Mouse (Mus musculus): ENCODE data around the gene Serpinb2.

Gene Serpinb2

GRCm38 (mm10) chr1:107511252-107511651, at the start of gene Serpinb2:
Gene Serpinb2 (plus strand): TSS chr1:107511423.
- no peak for DNase-seq (ENCODE audit: low spot score)

DNA sequence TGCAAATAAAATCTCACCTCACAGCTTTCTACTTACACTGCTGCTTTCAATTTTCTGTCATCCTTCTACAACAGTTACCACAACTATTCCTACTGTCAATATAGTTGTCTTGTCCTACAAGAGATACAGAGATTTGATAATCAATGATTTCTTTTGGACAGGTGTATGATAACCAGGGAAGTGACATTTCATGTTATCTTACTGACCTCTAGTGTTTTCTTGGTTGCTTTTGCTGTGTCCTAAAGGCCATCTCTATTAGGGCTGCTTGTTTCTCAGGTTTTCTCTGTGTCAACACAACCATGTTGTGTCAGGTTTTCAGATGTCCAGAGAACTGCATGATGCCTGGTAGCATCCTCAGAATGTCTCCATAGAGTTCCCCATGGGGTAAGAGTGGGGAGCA, 31.3 kb upstream of the Serpinb2 start:
- no peak for DNase-seq (ENCODE audit: low spot score)

GRCm38 (mm10) chr1:107481452-107481851, 29.8 kb upstream of the Serpinb2 start:
- peak; percentile 80 for DNase-seq (ENCODE audit: low spot score)

DNA sequence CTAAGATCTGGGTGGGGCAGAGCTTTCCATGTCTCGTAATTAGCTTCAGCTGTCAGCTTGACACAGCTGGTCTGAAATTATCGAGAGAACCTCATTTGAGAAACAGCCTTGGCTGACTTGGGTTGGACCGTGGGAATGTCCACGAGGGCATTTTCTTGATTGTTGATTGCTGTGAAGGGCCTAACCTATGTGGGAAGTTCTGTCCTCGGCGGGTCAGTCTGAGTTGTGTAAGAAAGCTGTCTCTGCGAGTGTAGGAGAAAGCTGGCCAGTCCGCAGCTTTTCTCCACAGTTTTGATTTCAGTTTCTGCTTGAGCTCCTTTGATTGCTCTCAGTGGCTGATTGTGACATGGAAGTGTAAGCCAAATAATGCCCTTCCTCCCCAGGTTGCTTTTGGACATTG, 21.6 kb upstream of the Serpinb2 start:
- DNase-seq (ENCODE audit: low spot score) = peak; percentile 7

DNA sequence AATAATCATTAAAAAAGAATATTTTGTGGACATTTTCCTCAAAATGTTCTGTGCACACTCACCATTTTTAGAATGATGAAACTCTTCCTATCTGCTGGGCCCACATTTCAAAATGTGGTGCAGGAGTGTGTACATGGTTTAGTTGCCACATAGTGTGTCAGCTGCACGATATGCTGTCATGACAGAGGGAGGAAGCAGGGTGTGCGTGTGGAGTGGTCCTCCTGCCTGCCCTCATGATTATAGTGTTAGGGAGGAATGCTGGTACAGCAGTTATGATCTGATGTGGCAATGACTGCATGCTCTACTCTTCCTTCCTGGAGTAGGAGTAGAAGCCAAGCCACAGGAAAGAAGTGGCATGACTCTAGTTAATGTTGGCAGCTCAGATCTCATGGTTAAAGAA, 14.4 kb upstream of the Serpinb2 start:
- DNase-seq (ENCODE audit: low spot score) = no peak

GRCm38 (mm10) chr1:107502025-107502424, 9.2 kb upstream of the Serpinb2 start:
- no peak for DNase-seq (ENCODE audit: low spot score)

DNA sequence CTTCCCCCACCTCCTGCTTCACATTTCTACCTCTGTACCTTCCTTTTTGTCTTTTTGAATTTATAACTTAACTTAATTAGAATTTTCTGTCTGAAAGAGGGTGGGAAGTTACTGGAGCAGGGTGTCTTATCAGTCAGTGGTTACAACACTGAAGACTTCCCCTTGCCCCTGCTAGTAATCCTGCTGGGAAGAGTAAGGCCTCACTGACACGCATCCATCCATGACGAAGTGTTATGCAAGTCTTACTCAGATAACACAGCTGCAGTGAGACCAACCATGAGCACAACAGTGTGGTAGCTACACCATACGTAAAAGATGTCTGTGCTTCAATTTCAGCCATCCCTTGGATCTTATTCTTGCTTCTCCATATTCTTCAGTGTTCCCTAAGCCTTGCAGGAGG, 7.9 kb upstream of the Serpinb2 start:
- no peak for DNase-seq (ENCODE audit: low spot score)

DNA sequence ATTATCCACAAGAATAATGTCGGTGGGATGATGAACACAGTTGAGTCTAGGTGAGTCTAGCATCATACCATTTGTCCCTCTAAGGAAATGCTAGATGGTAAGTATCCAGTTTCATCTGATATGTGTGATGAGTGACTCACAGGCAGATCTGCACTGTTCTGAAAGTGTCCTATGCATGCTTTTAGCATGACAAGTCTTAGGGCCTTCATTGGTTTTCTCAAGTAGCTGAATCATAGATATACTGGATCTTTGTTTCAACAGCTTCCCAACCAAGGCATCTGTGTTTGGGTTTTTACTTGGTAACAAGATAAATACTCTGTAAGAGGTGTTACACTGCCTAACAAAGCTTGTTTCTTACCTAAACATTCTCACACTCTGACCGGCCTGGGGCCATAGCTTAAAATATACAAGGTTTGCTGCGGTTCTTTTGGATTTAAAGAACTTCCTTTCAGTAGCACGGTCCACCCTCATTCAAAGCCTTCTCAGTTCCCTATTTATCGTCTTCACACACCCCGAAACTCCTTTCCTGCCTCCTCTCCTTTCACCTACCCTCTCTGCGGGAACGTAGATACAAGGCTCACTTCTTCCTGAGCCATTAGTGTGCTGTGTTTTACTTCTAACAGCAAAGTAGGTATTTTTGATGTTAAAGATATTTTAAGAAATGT, 5.2 kb upstream of the Serpinb2 start:
- DNase-seq (ENCODE audit: low spot score) = no peak

GRCm38 (mm10) chr1:107512194-107513138, 1.2 kb downstream of the Serpinb2 start:
- DNase-seq (ENCODE audit: low spot score) = no peak

DNA sequence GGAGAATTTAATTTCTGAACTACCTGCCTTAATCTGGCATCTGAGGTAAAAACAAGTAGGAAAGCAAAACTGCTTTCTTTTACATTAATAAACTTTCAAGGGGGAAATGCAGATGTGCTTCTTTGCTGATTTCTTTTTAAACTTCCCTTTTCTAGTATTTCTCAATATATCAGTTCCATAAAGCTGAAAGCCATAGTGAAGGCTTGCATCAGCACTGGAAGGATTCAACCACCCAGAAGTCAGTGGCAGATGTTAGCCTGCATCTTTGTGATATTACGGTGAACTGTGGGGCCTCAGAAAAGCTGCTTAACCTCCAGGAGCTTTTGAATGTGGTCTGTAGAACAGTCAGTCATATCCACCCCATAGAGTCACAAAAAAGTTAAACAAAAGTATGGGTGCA, 2.3 kb downstream of the Serpinb2 start:
- DNase-seq (ENCODE audit: low spot score) = no peak

DNA sequence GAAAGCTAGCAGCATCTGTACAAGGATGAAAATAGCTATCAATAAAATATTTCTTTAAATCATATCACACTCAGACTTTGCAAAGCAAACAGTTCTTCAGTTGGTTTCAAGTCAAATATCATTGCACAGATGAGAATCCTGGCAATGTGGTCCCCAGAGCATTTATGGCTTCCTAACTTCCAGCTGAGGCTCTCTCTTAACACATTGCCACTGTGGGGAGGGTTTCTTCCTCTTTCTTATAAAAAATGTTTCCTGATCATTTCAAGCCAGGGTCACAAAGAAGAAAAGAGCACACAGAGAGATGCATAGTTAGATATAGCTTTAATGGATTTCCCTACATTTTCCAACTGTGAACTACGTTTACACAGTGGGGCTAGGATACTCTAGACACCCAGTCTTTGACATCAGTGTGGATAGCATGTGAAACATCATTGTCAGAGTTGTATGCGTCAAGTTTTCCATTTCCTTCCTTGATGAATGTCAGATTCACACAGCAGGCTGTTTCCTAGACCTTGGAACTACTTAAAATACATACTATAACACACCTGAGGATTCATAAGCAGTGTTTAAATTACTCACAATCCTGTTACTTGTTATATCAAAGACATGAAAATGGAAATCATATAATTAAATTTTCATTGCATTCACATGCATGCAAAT, 4.7 kb downstream of the Serpinb2 start:
- DNase-seq (ENCODE audit: low spot score) = no peak

GRCm38 (mm10) chr1:107525592-107525991, 14.4 kb downstream of the Serpinb2 start:
- DNase-seq (ENCODE audit: low spot score) = no peak

DNA sequence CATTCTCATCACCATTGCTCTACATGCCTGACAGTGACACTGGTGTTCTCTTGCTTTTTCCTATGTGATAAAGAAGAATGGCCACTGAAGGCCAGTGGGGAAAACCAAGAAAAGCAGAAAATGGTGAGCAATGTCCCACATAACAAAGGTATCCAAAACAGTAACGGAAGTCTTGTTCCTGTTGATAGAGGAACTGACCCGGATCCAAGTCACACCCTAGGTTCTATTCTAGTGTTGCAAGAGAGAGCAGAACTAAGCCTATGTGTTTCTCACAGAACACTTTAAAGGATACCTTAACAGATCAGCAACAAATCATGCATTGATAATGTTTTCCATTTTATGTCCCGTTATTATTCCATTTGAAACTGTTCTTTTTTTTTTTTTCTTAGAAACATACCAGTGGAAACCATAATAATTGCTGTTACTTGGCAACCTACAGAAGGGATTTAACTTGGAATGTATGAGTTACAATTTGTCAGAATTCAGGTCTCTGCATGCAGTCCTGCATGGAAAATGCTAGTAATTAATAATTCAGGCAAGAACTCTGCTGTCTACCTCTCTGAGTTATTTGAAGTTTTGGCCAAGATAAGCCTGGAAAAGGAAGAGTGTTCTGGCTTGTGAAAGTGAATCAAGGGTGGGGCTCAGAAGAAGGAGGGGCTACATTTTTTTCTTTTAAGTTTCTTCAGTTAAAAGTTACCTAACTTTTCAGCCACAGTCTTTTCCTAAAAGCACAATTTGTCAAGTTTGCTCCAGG, 17.3 kb downstream of the Serpinb2 start:
- no peak for DNase-seq (ENCODE audit: low spot score)

DNA sequence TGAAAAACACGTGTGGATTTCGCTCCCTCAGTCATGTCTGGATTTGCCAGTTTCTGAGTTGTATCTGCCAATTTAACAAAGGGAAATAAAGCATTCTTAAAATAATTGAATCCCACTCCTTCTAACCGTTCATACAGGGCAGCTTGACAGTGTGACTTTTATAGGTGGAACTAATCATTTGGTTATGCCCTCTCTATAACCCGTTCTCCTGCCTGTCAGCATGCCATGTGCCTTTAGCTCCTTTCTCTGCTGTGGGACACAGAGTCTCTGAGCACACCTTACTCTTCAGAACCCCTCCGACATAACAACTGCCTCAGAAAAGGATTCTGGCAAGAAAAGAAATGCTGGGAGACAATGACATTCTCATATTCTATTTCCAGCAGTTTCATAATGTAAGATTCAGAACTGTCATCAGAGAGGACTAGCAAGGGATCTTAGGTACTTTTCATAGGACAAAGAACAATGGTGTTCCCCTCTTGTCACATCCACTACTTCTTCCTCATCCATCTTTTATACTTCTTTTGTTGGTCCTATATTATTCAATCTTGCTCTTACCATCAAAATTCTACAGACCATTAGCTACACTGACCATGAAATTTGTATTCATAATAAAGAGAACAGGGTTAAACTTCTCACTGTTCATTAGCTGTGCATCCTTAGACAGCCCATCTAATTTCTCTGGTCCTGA, 18.3 kb downstream of the Serpinb2 start:
- DNase-seq (ENCODE audit: low spot score) = no peak

- no peak for DNase-seq (ENCODE audit: low spot score)
These were observed 22.5 kb downstream of the Serpinb2 start for GRCm38 (mm10) chr1:107533736-107534135.

GRCm38 (mm10) chr1:107537435-107537834, 26.2 kb downstream of the Serpinb2 start:
- no peak for DNase-seq (ENCODE audit: low spot score)

DNA sequence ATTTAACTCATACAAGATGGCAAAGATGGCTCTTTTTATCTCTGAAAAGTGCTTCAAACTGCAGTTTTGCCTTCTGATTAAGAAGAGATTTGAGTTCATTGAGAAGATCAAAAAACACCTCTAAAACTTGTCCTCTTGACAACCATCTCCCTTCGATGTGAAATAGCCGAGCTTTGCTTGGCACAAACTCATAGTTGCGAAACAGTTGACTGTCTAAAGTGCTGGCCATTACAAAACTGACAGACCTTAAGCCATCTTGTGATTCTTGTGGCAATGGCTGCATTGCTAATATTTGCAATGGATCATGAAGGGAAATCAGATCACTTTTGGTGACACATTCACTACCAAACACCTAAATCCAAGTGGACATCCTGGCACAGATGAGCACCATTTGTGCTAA, 48.3 kb downstream of the Serpinb2 start:
- DNase-seq (ENCODE audit: low spot score) = peak; percentile 68

- DNase-seq (ENCODE audit: low spot score) = peak; percentile 43
These were observed 50.9 kb downstream of the Serpinb2 start for GRCm38 (mm10) chr1:107562110-107562509.

GRCm38 (mm10) chr1:107565644-107566043, 54.4 kb downstream of the Serpinb2 start:
- DNase-seq (ENCODE audit: low spot score) = peak; percentile 60

DNA sequence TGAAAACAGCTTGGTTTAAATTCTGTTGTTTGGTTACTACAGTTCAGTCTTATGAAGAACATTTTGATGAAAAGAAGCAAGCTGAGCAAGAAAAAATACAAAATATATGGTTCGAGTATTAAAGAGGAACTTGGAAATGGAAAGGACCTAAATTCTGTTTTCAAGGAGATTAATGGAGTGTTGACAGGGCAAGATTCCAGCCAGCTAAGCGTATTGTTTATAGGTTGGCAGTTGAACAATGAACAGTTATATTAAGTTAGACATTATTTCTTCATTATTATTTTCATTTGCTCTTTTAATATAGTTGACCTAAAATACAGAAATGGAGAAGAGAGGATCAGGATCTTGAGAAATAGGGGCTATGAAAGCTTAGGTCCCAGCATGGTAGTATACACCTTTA, 64.9 kb downstream of the Serpinb2 start:
- DNase-seq (ENCODE audit: low spot score) = no peak

GRCm38 (mm10) chr1:107577514-107577913, 66.3 kb downstream of the Serpinb2 start:
- no peak for DNase-seq (ENCODE audit: low spot score)
